Mouse (Mus musculus) hindbrain, embryonic 14.5 days (tissue): ENCODE data around the gene Enho. TPM values are rescaled to one million over a fixed set of nuclear protein-coding genes. Genes with fewer than 3 reads are reported as not detected.

Source experiments
- ATAC-seq: fragments of 200-750 bp; cut with Nextera tagmentation; 2 replicates; pipeline ENCODE4 v1.8.0; 2017; ENCODE audit warnings: moderate number of reproducible peaks, mild to moderate bottlenecking, moderate TSS enrichment, moderate library complexity; ENCODE audit not compliant: low FRiP score
- DNase-seq: peaks from one replicate; pipeline ENCODE4 v3.0.0-alpha.2; 2015; ENCODE audit warnings: low spot score
- H3K27ac ChIP-seq: fragments of 300-500 bp; sonication (generic); 2 replicates; pipeline ENCODE4 v1.5.1; 2014; ENCODE audit warnings: mild to moderate bottlenecking, moderate library complexity
- H3K27me3 ChIP-seq: fragments of 300-500 bp; sonication (generic); 2 replicates; pipeline ENCODE4 v1.6.1; 2014; ENCODE audit warnings: mild to moderate bottlenecking, low read length, mixed read lengths; ENCODE audit not compliant: control insufficient read depth, insufficient read depth
- H3K36me3 ChIP-seq: fragments of 300-500 bp; sonication (generic); replicated peaks from 2 replicates; pipeline ENCODE4 v1.6.1; 2014; ENCODE audit not compliant: control insufficient read depth, insufficient read depth
- H3K4me1 ChIP-seq: fragments of 300-500 bp; sonication (generic); replicated peaks from 2 replicates; pipeline ENCODE4 v1.6.1; 2014; ENCODE audit warnings: antibody characterized with exemption, low read length, mixed read lengths; ENCODE audit not compliant: control insufficient read depth, insufficient read depth
- H3K4me2 ChIP-seq: fragments of 300-500 bp; sonication (generic); replicated peaks from 2 replicates; pipeline ENCODE4 v1.6.1; 2014; ENCODE audit warnings: mild to moderate bottlenecking, moderate library complexity
- H3K4me3 ChIP-seq: fragments of 300-500 bp; sonication (generic); replicated peaks from 2 replicates; pipeline ENCODE4 v1.5.1; 2014; ENCODE audit warnings: mild to moderate bottlenecking, low read length
- H3K9ac ChIP-seq: fragments of 300-500 bp; sonication (generic); 2 replicates; pipeline ENCODE4 v1.6.1; 2014
- H3K9me3 ChIP-seq: fragments of 300-500 bp; sonication (generic); 2 replicates; pipeline ENCODE4 v1.6.1; 2016; ENCODE audit warnings: low read length; ENCODE audit not compliant: control insufficient read depth
- WGBS: fragments of 180-500 bp; shearing (Covaris S2); extraction: QIAGEN DNeasy Blood & Tissue Kit; methylation state at CpG from one replicate; pipeline ENCODE4 v1.1.7; 2014; 5-methylcytosine and 5-hydroxymethylcytosine counted together
- polyA plus RNA-seq: library from polyadenylated mRNA; unstranded; fragments of >200 nt; fragmentation: Nextera tagmentation; extraction: Ambion mirVana; gene quantifications from 2 replicates; pipeline ENCODE4 v1.2.1, GENCODE M21; 2014

Enho gene
- polyA plus RNA-seq, 1 experiment from 2014 or later: 130 TPM

DNA sequence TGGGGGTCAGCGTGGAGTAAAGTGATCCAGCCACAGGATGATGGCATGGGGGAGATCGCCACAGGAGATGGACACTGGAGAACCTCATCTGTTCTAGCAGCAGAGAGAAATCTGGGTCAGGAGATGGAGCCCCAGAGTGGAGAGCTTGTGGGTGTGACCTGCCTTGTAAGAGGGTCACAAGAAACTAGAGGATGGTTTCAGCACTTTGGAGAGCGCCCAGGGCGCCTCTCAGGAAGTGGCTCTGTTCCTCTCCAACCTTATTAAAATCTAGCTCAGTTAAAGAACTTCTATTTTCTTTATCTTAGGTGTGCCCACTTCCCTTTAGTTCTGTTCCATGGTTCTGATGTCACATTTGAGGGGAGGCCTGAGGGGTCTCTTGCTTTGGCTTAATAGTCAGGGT, 33.3 kb downstream of the Enho start:
- DNase-seq: no peak
- WGBS: 55% methylated on average over 4 of the region's 4 CpGs

DNA sequence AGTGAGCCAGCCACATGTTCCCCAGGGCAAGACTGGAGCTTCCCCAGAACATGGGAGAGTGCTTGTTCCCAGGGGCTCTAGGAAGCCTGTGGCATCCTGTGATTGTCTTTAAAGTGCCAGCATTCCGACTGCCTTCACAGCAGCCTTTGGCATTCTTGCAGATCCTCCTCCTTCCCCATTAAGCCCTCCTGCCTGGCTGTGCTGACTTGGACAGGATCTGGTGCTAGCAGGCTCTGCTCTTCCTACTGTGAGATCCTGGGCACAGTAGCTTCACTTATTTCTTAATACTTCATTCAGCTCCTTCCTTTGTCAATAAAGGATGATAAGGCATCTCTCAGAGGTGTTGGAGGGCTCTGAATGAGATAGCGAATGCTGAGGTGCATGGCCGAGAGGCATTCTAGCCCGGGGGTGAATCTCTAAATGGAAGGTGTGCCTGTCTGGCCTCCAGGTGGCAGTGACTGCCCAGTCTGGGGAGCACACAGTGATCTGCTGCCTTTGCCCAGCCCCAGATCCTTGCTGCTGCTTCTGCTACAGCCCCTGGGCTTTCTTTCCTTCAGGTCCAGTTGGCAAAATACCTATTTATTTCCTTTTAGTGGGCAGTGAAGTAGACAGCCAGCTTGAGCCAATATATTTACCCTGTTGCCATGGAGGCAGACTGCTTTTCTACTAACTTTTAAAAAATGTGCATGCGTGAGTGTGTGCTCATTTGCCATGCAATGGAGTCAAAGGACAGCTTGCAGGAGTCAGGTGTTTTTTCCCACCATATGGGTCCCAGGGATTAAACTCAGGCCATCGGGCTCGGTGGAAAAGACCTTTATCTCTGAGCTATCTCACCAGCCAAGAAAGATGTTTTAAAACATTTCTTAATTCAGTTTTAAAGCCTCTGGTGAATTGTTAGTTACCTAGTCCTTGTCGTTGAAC, 35.4 kb downstream of the Enho start:
- peaks cover 10% of the 10 kb centered on the region; the same call in 1 of the 2 replicates for H3K4me1 ChIP-seq
- 21% methylated on average over 8 of the region's 8 CpGs for WGBS
- H3K27me3 ChIP-seq: no peaks in the 10 kb centered on the region
- H3K9me3 ChIP-seq: no peaks in the 10 kb centered on the region
- no peak overlapping the region for H3K4me3 ChIP-seq
- H3K4me2 ChIP-seq: no peak overlapping the region
- ATAC-seq: peak; percentile 73; the same call in 1 of the 2 replicates
- DNase-seq: peak; percentile 51
- no peaks in the 10 kb centered on the region for H3K36me3 ChIP-seq
- peak overlapping the region; percentile 18; the same call in 1 of the 2 replicates for H3K9ac ChIP-seq
- H3K27ac ChIP-seq: no peak overlapping the region

More for the DNA sequence above, 33.3 kb downstream of the Enho start:
- Histone ChIP-seq H3K4me2 (no peak overlapping the region), H3K27me3 (no peaks in the 10 kb centered on the region), H3K9ac (no peak overlapping the region), H3K4me3 (no peak overlapping the region), H3K27ac (no peak overlapping the region), H3K4me1 (peaks cover 10% of the 10 kb centered on the region; the same call in 1 of the 2 replicates), H3K36me3 (no peaks in the 10 kb centered on the region), H3K9me3 (no peaks in the 10 kb centered on the region)
- ATAC-seq: no peak

DNA sequence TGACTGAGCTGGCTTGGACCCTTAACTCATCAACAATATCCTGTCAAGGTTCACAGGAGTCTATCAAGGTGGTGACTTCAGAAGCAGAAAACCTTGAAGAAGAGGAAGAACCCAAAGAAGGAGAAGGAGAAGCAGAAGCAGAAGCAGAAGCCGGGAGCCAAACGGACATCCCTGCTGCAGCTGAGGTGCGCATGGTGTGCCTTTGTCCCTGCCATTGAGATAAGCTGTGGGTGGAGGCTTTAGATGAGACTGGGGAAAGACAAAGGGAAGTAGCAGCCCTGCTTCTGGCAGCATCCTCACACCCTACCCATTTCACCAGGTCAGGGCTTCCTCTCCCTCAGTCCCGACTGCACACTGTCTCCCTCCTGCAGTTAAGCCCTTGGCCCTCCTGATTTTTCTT, 37.3 kb downstream of the Enho start:
- Histone ChIP-seq H3K4me1 (peaks cover 10% of the 10 kb centered on the region; the same call in 1 of the 2 replicates), H3K27ac (no peak overlapping the region), H3K4me3 (no peak overlapping the region), H3K36me3 (no peaks in the 10 kb centered on the region), H3K4me2 (no peak overlapping the region), H3K27me3 (no peaks in the 10 kb centered on the region), H3K9me3 (no peaks in the 10 kb centered on the region), H3K9ac (no peak overlapping the region)
- 34% methylated on average over 4 of the region's 4 CpGs for WGBS
- ATAC-seq (no peak), DNase-seq (no peak)

Other genes with a start within 250 kb of the Enho start
- gene Kif24, start 175.4 kb downstream of the Enho start, polyA plus RNA-seq: 2.3 and 3.4 TPM in 2 replicates
- 72.5 and 82.6 TPM in 2 replicates for gene Nudt2, start 175.2 kb downstream of the Enho start, polyA plus RNA-seq
- gene AI464131, start 137.2 kb downstream of the Enho start, polyA plus RNA-seq: 10.3 and 12.4 TPM in 2 replicates
- 19.5 and 24.2 TPM in 2 replicates for gene 1110017D15Rik, start 123.0 kb downstream of the Enho start, polyA plus RNA-seq
- gene Fam219a, start 70.8 kb downstream of the Enho start, polyA plus RNA-seq: 20.0 and 23.5 TPM in 2 replicates
- 2.0 and 2.3 TPM in 2 replicates for gene Dnaic1, start 70.5 kb downstream of the Enho start, polyA plus RNA-seq
- 19.2 and 21.8 TPM in 2 replicates for gene Cntfr, start 56.8 kb upstream of the Enho start, polyA plus RNA-seq
- gene Il11ra1, start 59.7 kb upstream of the Enho start, polyA plus RNA-seq: 39.9 and 40.6 TPM in 2 replicates
- 57.5 and 60.5 TPM in 2 replicates for gene Rpp25l, start 73.2 kb upstream of the Enho start, polyA plus RNA-seq
- 271 and 274 TPM in 2 replicates for gene Dctn3, start 82.8 kb upstream of the Enho start, polyA plus RNA-seq
- 1.0 and 1.5 TPM in 2 replicates for gene Arid3c, start 90.8 kb upstream of the Enho start, polyA plus RNA-seq
- gene Galt, start 114.9 kb upstream of the Enho start, polyA plus RNA-seq: 46.2 and 47.2 TPM in 2 replicates
- gene Sigmar1, start 115.8 kb upstream of the Enho start, polyA plus RNA-seq: 77.5 and 84.5 TPM in 2 replicates
- 238 and 269 TPM in 2 replicates for gene Ccl27a, start 133.9 kb upstream of the Enho start, polyA plus RNA-seq